8 mouse cellular contexts compared by ENCODE assay signal in genomic region chr10:60686641-60686975, GRCm38 (mm10). TPM values are rescaled to one million over a fixed set of nuclear protein-coding genes. Genes with fewer than 3 reads are reported as not detected.
DNase-seq lines count a peak whose midpoint lies in the region; ATAC-seq and TF ChIP-seq lines count a peak whose summit lies in the region.

No protein-coding gene starts in this region.

- H3K4me2 ChIP-seq in kidney, postnatal 0 days (ENCODE audit: low read length): peak overlapping the region; percentile 99
- H3K4me2 ChIP-seq in embryonic facial prominence, embryonic 11.5 days (ENCODE audit: low read depth, low read length): peak overlapping the region; percentile 100
- H3K4me2 ChIP-seq in midbrain, embryonic 14.5 days (ENCODE audit: low read length): peak overlapping the region; percentile 99

- peaks cover 7% of the 10 kb centered on the region; the same call in 1 of the 2 replicates for H3K4me1 ChIP-seq in kidney, postnatal 0 days (replicated peaks; ENCODE audit: insufficient read depth, low read length)
- H3K4me1 ChIP-seq in embryonic facial prominence, embryonic 11.5 days (ENCODE audit: control insufficient read depth, insufficient read depth, low read length): peaks cover 8% of the 10 kb centered on the region; the same call in 1 of the 2 replicates
- H3K4me1 ChIP-seq in hindbrain, embryonic 10.5 days (replicated peaks): peaks cover 26% of the 10 kb centered on the region
- peaks cover 9% of the 10 kb centered on the region; the same call in 1 of the 2 replicates for H3K4me1 ChIP-seq in midbrain, embryonic 14.5 days (ENCODE audit: control insufficient read depth, insufficient read depth, low read length)

- H3K36me3 ChIP-seq in kidney, postnatal 0 days (ENCODE audit: insufficient read depth, low read length): no peaks in the 10 kb centered on the region
- no peaks in the 10 kb centered on the region for H3K36me3 ChIP-seq in embryonic facial prominence, embryonic 11.5 days (replicated peaks; ENCODE audit: control insufficient read depth, insufficient read depth, low read depth, low read length)
- H3K36me3 ChIP-seq in hindbrain, embryonic 10.5 days: no peaks in the 10 kb centered on the region
- H3K36me3 ChIP-seq in midbrain, embryonic 14.5 days (ENCODE audit: control insufficient read depth, insufficient read depth, low read length): no peaks in the 10 kb centered on the region

- peak overlapping the region; percentile 46 for H3K4me3 ChIP-seq in kidney, postnatal 0 days (replicated peaks; ENCODE audit: low read depth, low read length)
- H3K4me3 ChIP-seq in embryonic facial prominence, embryonic 11.5 days (ENCODE audit: low read depth, low read length): peak overlapping the region; percentile 54
- peak overlapping the region; percentile 70 for H3K4me3 ChIP-seq in hindbrain, embryonic 10.5 days
- peak overlapping the region; percentile 56 for H3K4me3 ChIP-seq in midbrain, embryonic 14.5 days (replicated peaks; ENCODE audit: low read depth, low read length)

- H3K27me3 ChIP-seq in kidney, postnatal 0 days (ENCODE audit: insufficient read depth, low read length): peaks cover 41% of the 10 kb centered on the region
- H3K27me3 ChIP-seq in embryonic facial prominence, embryonic 11.5 days (ENCODE audit: control insufficient read depth, insufficient read depth, low read length): peaks cover 43% of the 10 kb centered on the region
- H3K27me3 ChIP-seq in hindbrain, embryonic 10.5 days (ENCODE audit: insufficient read depth, poor library complexity, severe bottlenecking): peaks cover 94% of the 10 kb centered on the region
- peaks cover 48% of the 10 kb centered on the region for H3K27me3 ChIP-seq in midbrain, embryonic 14.5 days (ENCODE audit: control insufficient read depth, insufficient read depth, low read length)

- H3K9me3 ChIP-seq in kidney, postnatal 0 days (replicated peaks; ENCODE audit: low read length): no peaks in the 10 kb centered on the region
- H3K9me3 ChIP-seq in embryonic facial prominence, embryonic 11.5 days (replicated peaks; ENCODE audit: control insufficient read depth, low read length): no peaks in the 10 kb centered on the region
- H3K9me3 ChIP-seq in hindbrain, embryonic 10.5 days: no peaks in the 10 kb centered on the region
- H3K9me3 ChIP-seq in midbrain, embryonic 14.5 days (ENCODE audit: control insufficient read depth, low read length): no peaks in the 10 kb centered on the region

- WGBS in kidney, postnatal 0 days: 0% methylated on average over 29 of the region's 37 CpGs
- under 1% methylated on average over 37 of the region's 37 CpGs for WGBS in embryonic facial prominence, embryonic 11.5 days
- under 1% methylated on average over 37 of the region's 37 CpGs for WGBS in hindbrain, embryonic 10.5 days
- WGBS in midbrain, embryonic 14.5 days: under 1% methylated on average over 37 of the region's 37 CpGs

- no peak overlapping the region for H3K9ac ChIP-seq in kidney, postnatal 0 days (ENCODE audit: low read depth, low read length)
- H3K9ac ChIP-seq in embryonic facial prominence, embryonic 11.5 days (replicated peaks; ENCODE audit: low read length): peak overlapping the region; percentile 62
- H3K9ac ChIP-seq in midbrain, embryonic 14.5 days (replicated peaks; ENCODE audit: low read length): peak overlapping the region; percentile 61; the same call in 1 of the 2 replicates

- TF ChIP-seq CTCF in kidney, postnatal 0 days (IDR thresholded peaks at IDR 0.05; ENCODE audit: low read depth): no peak

- DNase-seq in kidney, postnatal 0 days (ENCODE audit: low spot score): no peak
- DNase-seq in kidney, adult 18-20 months: no peak
- peak; percentile 21 for DNase-seq in embryonic facial prominence, embryonic 11.5 days (ENCODE audit: low spot score)
- DNase-seq in hindbrain, embryonic 10.5 days (ENCODE audit: low spot score): peak; percentile 47
- DNase-seq in midbrain, embryonic 14.5 days: peak; percentile 42
- no peak for DNase-seq in right cerebral cortex, postnatal 4 days
- DNase-seq in c-Kit-positive CD71-positive TER-119-positive erythroid progenitor cells, embryonic 14.5 days (ENCODE audit: low spot score): no peak
- DNase-seq in right cerebral cortex, postnatal 14 days: no peak

- no peak overlapping the region for H3K27ac ChIP-seq in kidney, postnatal 0 days
- no peak overlapping the region for H3K27ac ChIP-seq in embryonic facial prominence, embryonic 11.5 days (replicated peaks; ENCODE audit: low read depth, low read length)
- no peak overlapping the region for H3K27ac ChIP-seq in hindbrain, embryonic 10.5 days
- H3K27ac ChIP-seq in midbrain, embryonic 14.5 days (replicated peaks; ENCODE audit: low read depth, low read length): no peak overlapping the region

- ATAC-seq in kidney, postnatal 0 days (replicated peaks; ENCODE audit: low FRiP score, low read depth): no peak
- ATAC-seq in embryonic facial prominence, embryonic 11.5 days (replicated peaks; ENCODE audit: insufficient number of reproducible peaks, low FRiP score, low TSS enrichment, low read depth): peak; percentile 11; the same call in 1 of the 2 replicates
- ATAC-seq in midbrain, embryonic 14.5 days (ENCODE audit: low FRiP score, low TSS enrichment): no peak

RNA-seq across cellular contexts. Expression of gene Cdh23, which starts 9.7 kb away (rescaled TPM):
- 0.25 and 0.28 TPM in 2 replicates for polyA plus RNA-seq in kidney, postnatal 0 days (2015; fragmentation: Nextera tagmentation; extraction: Ambion mirVana)
- polyA plus RNA-seq in embryonic facial prominence, embryonic 11.5 days (2014; fragmentation: Nextera tagmentation; extraction: Ambion mirVana): 0.56 and 0.87 TPM in 2 replicates
- polyA plus RNA-seq in hindbrain, embryonic 10.5 days (2016; fragmentation: Nextera tagmentation; extraction: Ambion mirVana): 0.16 and 0.41 TPM in 2 replicates
- 4.8 and 5.0 TPM in 2 replicates for polyA plus RNA-seq in midbrain, embryonic 14.5 days (2014; fragmentation: Nextera tagmentation; extraction: Ambion mirVana)

Comparison
In these comparisons a context has a peak if more than half of its experiments do, and no peak if none do; other contexts are left out.
1. DNase-seq: peak in embryonic facial prominence, embryonic 11.5 days (single experiment), hindbrain, embryonic 10.5 days (single experiment) and midbrain, embryonic 14.5 days (single experiment); none in kidney, postnatal 0 days (single experiment), kidney, adult 18-20 months (single experiment), right cerebral cortex, postnatal 4 days (single experiment), c-Kit-positive CD71-positive TER-119-positive erythroid progenitor cells, embryonic 14.5 days (single experiment) and right cerebral cortex, postnatal 14 days (single experiment).
2. Peak in every context shown above with its lines, with median percentiles within 50 percentile points of each other: H3K4me2 ChIP-seq and H3K4me3 ChIP-seq.